Mouse (Mus musculus) myocyte (in vitro differentiated cells): ENCODE results near the gene Myo16.

ENCODE experiments used
- CEBPB ChIP-seq: IDR thresholded peaks from 2 replicates; pipeline ENCODE4 v1.6.1; 2011; ENCODE audit warnings: mild to moderate bottlenecking, moderate library complexity; ENCODE audit not compliant: poor library complexity, insufficient read depth, severe bottlenecking
- E2F4 ChIP-seq: IDR thresholded peaks from one replicate; pipeline ENCODE4 v1.6.1; 2011; ENCODE audit warnings: mild to moderate bottlenecking, control low read depth, moderate library complexity; ENCODE audit not compliant: insufficient read depth
- MAX ChIP-seq: IDR thresholded peaks from one replicate; pipeline ENCODE4 v1.6.1; 2011; ENCODE audit warnings: low read depth, mild to moderate bottlenecking, control low read depth
- MYOD1 ChIP-seq, 3 experiments: IDR thresholded peaks; one replicate each; pipeline ENCODE4 v1.6.1; 2011; ENCODE audit warnings: control low read depth in 2 of 3, low read depth in 2 of 3, mild to moderate bottlenecking in 2 of 3, moderate library complexity in 1 of 3; ENCODE audit not compliant: insufficient read length in 2 of 3, control insufficient read depth in 1 of 3
- MYOG ChIP-seq, 3 experiments: IDR thresholded peaks; one replicate each; pipeline ENCODE4 v1.6.1; 2011; ENCODE audit warnings: control low read depth in 2 of 3, low read depth in 2 of 3, mild to moderate bottlenecking in 2 of 3; ENCODE audit not compliant: insufficient read length in 2 of 3, control insufficient read depth in 1 of 3, insufficient read depth in 1 of 3
- POLR2A ChIP-seq: IDR thresholded peaks from one replicate; pipeline ENCODE4 v1.6.1; 2011; ENCODE audit warnings: low read depth, mild to moderate bottlenecking, control low read depth, moderate library complexity; ENCODE audit not compliant: insufficient read length
- REST ChIP-seq: IDR thresholded peaks from one replicate; pipeline ENCODE4 v1.6.1; 2011; ENCODE audit warnings: mild to moderate bottlenecking, control low read depth, moderate library complexity; ENCODE audit not compliant: insufficient read depth, insufficient read length
- TCF12 ChIP-seq: IDR thresholded peaks from one replicate; pipeline ENCODE4 v1.6.1; 2011; ENCODE audit warnings: mild to moderate bottlenecking, control low read depth; ENCODE audit not compliant: poor library complexity, insufficient read depth, severe bottlenecking
- TCF3 ChIP-seq: IDR thresholded peaks from one replicate; pipeline ENCODE4 v1.6.1; 2011; ENCODE audit warnings: low read depth, control low read depth; ENCODE audit not compliant: insufficient read length
- USF1 ChIP-seq: IDR thresholded peaks from one replicate; pipeline ENCODE4 v1.6.1; 2011; ENCODE audit warnings: low read depth, mild to moderate bottlenecking, control low read depth, moderate library complexity

- TF ChIP-seq POLR2A (no peak), E2F4 (no peak), CEBPB (no peak), TCF12 (no peak), MYOD1 (IDR thresholded peaks at IDR 0.05; ENCODE audit: control insufficient read depth in 1 of 3, insufficient read length in 2 of 3, low read depth in 2 of 3) (no peak), MAX (no peak), MYOG (IDR thresholded peaks at IDR 0.05; ENCODE audit: control insufficient read depth in 1 of 3, insufficient read depth in 1 of 3, insufficient read length in 2 of 3, low read depth in 2 of 3) (no peak), REST (no peak), USF1 (no peak), TCF3 (no peak)
These were observed 392.8 kb downstream of the Myo16 start for GRCm38 (mm10) chr8:10546519-10546918.
